Mouse (Mus musculus): ENCODE results near the gene Khdc4. TPM values are rescaled to one million over a fixed set of nuclear protein-coding genes. Genes with fewer than 3 reads are reported as not detected.
"Not testable (repeated sequence)": the region's sequence is repeated elsewhere in the genome, so short reads cannot be mapped to it uniquely, and the experiment has no call there.

The Khdc4 gene
- polyA plus RNA-seq, 1 experiment = 17.1 TPM

GRCm38 (mm10) chr3:88689079-88689478, 3.5 kb downstream of the Khdc4 start:
- Histone ChIP-seq H3K4me1 (ENCODE audit: control insufficient read depth, insufficient read depth, insufficient read length, low read length) (peaks cover 5% of the 10 kb centered on the region), H3K27ac (replicated peaks; ENCODE audit: low read depth, low read length) (no peak overlapping the region), H3K4me3 (ENCODE audit: insufficient read depth, low read depth, low read length) (no peak overlapping the region)

- no peak overlapping the region for H3K4me3 ChIP-seq (ENCODE audit: insufficient read depth, low read depth, low read length)
- no peaks in the 10 kb centered on the region for H3K4me1 ChIP-seq (ENCODE audit: control insufficient read depth, insufficient read depth, insufficient read length, low read length)
These were observed 9.9 kb downstream of the Khdc4 start for GRCm38 (mm10) chr3:88695545-88695944.

GRCm38 (mm10) chr3:88698051-88698450, 12.4 kb downstream of the Khdc4 start:
- no peak overlapping the region for H3K4me3 ChIP-seq (ENCODE audit: insufficient read depth, low read depth, low read length)
- H3K27ac ChIP-seq (replicated peaks; ENCODE audit: low read depth, low read length) = no peak overlapping the region
- H3K4me1 ChIP-seq (ENCODE audit: control insufficient read depth, insufficient read depth, insufficient read length, low read length) = no peaks in the 10 kb centered on the region

More at GRCm38 (mm10) chr3:88695545-88695944, 9.9 kb downstream of the Khdc4 start:
- no peak overlapping the region for H3K27ac ChIP-seq (replicated peaks; ENCODE audit: low read depth, low read length)

- no peak overlapping the region for H3K27ac ChIP-seq (replicated peaks; ENCODE audit: low read depth, low read length)
- no peak overlapping the region for H3K4me3 ChIP-seq (ENCODE audit: insufficient read depth, low read depth, low read length)
- H3K4me1 ChIP-seq (ENCODE audit: control insufficient read depth, insufficient read depth, insufficient read length, low read length) = no peaks in the 10 kb centered on the region
These were observed 13.2 kb downstream of the Khdc4 start for GRCm38 (mm10) chr3:88698834-88699233.

GRCm38 (mm10) chr3:88700247-88700646, 14.6 kb downstream of the Khdc4 start:
- H3K4me3 ChIP-seq (ENCODE audit: insufficient read depth, low read depth, low read length) = no peak overlapping the region
- no peak overlapping the region for H3K27ac ChIP-seq (replicated peaks; ENCODE audit: low read depth, low read length)
- no peaks in the 10 kb centered on the region for H3K4me1 ChIP-seq (ENCODE audit: control insufficient read depth, insufficient read depth, insufficient read length, low read length)

DNA sequence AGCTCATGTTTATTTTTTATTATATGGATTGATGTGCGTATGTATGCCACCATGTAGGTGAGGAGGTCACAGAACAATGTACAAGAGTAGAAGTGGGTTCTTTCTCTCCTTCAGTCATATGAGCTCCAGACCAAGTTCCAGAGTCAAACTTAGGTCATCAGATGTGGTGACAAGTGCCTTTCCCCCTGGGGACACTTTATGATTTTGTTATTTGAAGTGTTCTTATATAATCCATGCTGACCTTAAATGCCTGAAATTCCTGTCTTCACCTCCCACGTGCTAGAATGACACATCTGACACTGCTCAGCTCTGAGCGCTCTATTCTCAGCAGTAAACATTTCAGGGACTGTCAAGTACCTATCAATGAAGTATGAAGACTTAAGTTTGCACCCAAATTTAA, 15.6 kb downstream of the Khdc4 start:
- no peak overlapping the region for H3K27ac ChIP-seq (replicated peaks; ENCODE audit: low read depth, low read length)
- H3K4me1 ChIP-seq (ENCODE audit: control insufficient read depth, insufficient read depth, insufficient read length, low read length) = no peaks in the 10 kb centered on the region
- H3K4me3 ChIP-seq (ENCODE audit: insufficient read depth, low read depth, low read length) = no peak overlapping the region

DNA sequence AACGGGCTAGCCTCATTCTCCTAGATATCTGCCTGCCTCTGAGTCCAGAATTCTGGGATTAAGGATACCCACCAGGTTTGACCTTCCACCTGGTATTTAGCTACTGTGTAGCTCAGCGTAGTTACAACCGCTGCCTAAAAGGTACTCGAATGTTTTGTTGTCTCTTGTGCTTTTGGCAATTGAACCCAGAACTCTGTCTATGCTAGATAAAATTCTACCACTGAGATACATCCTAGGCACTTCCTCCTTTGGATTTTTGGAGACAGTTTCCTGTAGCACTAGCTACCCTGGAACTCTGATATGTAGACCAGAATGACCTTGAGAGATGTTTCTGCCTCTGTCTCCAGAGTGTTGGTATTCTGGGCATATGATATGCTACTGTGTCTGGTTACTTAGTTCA, 28.1 kb downstream of the Khdc4 start:
- H3K4me3 ChIP-seq (ENCODE audit: insufficient read depth, low read depth, low read length) = no peak overlapping the region
- H3K4me1 ChIP-seq (ENCODE audit: control insufficient read depth, insufficient read depth, insufficient read length, low read length) = peaks cover 5% of the 10 kb centered on the region
- no peak overlapping the region for H3K27ac ChIP-seq (replicated peaks; ENCODE audit: low read depth, low read length)

GRCm38 (mm10) chr3:88714725-88715124, 29.1 kb downstream of the Khdc4 start:
- peaks cover 5% of the 10 kb centered on the region for H3K4me1 ChIP-seq (ENCODE audit: control insufficient read depth, insufficient read depth, insufficient read length, low read length)
- no peak overlapping the region for H3K27ac ChIP-seq (replicated peaks; ENCODE audit: low read depth, low read length)
- H3K4me3 ChIP-seq (ENCODE audit: insufficient read depth, low read depth, low read length) = no peak overlapping the region

DNA sequence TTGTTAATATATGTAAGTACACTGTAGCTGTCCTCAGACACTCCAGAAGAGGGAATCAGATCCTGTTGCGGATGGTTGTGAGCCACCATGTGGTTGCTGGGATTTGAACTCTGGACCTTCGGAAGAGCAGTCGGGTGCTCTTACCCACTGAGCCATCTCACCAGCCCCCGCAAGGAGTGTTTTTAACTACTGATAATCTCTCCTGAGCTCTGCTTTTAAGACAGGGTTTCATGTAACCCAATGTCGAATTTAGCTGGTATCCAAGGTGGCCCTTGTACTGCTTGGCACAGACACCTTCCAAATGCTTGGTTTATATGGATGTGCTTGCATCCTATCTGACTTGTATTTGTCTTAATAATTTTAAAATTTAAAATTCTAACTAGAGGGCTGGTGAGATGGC, 30.1 kb downstream of the Khdc4 start:
- H3K27ac ChIP-seq (replicated peaks; ENCODE audit: low read depth, low read length); H3K4me3 ChIP-seq (ENCODE audit: insufficient read depth, low read depth, low read length); H3K4me1 ChIP-seq (ENCODE audit: control insufficient read depth, insufficient read depth, insufficient read length, low read length): not testable (repeated sequence)

- Histone ChIP-seq H3K27ac (replicated peaks; ENCODE audit: low read depth, low read length) (peak within 1 kb of the TSS; percentile 78), H3K4me3 (ENCODE audit: insufficient read depth, low read depth, low read length) (peak within 1 kb of the TSS; percentile 90), H3K4me1 (ENCODE audit: control insufficient read depth, insufficient read depth, insufficient read length, low read length) (peaks cover 5% of the 10 kb centered on the region)
These were observed 31.0 kb downstream of the Khdc4 start, which contains the start of gene Rit1 for GRCm38 (mm10) chr3:88716399-88717197. TSS of gene Rit1 (plus strand) at chr3:88716838.

DNA sequence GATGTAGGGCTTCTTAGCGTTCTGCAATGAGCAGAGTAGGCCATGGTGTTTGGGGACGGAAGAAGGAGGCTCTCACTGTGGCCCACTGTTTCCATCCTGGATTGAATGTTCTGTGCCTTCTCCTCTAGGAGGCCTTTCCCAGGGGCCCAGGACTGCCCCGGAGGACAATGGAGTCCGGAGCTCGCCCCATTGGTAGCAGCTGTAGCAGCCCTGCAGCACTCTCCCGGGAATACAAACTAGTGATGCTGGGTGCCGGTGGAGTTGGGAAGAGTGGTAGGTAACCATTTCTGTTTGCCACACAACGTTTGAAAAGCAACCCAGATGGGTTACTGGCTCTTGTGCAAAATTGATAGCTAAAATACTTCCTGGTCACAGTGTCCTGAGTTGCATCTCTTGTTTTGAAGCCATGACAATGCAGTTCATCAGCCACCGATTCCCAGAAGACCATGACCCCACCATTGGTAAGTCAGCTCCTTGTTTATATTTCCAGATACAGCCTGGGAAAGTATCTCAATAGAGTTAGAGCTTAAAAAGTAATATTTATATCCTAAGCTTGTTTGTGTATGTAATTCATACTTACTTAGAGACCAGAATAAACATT, 31.7 kb downstream of the Khdc4 start:
- Histone ChIP-seq H3K4me1 (ENCODE audit: control insufficient read depth, insufficient read depth, insufficient read length, low read length) (peaks cover 5% of the 10 kb centered on the region), H3K27ac (replicated peaks; ENCODE audit: low read depth, low read length) (peak overlapping the region; percentile 78)

GRCm38 (mm10) chr3:88717831-88718230, 32.2 kb downstream of the Khdc4 start:
- 0 out of 2 replicates have a peak overlapping the region, but pooled peaks have one; percentile 13 for H3K27ac ChIP-seq (replicated peaks; ENCODE audit: low read depth, low read length)
- H3K4me3 ChIP-seq (ENCODE audit: insufficient read depth, low read depth, low read length) = peak overlapping the region; percentile 42
- H3K4me1 ChIP-seq (ENCODE audit: control insufficient read depth, insufficient read depth, insufficient read length, low read length) = peaks cover 5% of the 10 kb centered on the region

More for the DNA sequence above, 31.7 kb downstream of the Khdc4 start:
- H3K4me3 ChIP-seq (ENCODE audit: insufficient read depth, low read depth, low read length) = peak overlapping the region; percentile 90

GRCm38 (mm10) chr3:88719098-88719497, 33.5 kb downstream of the Khdc4 start:
- no peak overlapping the region for H3K27ac ChIP-seq (replicated peaks; ENCODE audit: low read depth, low read length)
- no peak overlapping the region for H3K4me3 ChIP-seq (ENCODE audit: insufficient read depth, low read depth, low read length)
- peaks cover 5% of the 10 kb centered on the region for H3K4me1 ChIP-seq (ENCODE audit: control insufficient read depth, insufficient read depth, insufficient read length, low read length)

GRCm38 (mm10) chr3:88736556-88736955, 51.0 kb downstream of the Khdc4 start:
- Histone ChIP-seq H3K4me1 (ENCODE audit: control insufficient read depth, insufficient read depth, insufficient read length, low read length) (no peaks in the 10 kb centered on the region), H3K4me3 (ENCODE audit: insufficient read depth, low read depth, low read length) (no peak overlapping the region), H3K27ac (replicated peaks; ENCODE audit: low read depth, low read length) (no peak overlapping the region)

GRCm38 (mm10) chr3:88738641-88739040, 53.0 kb downstream of the Khdc4 start:
- no peak overlapping the region for H3K4me3 ChIP-seq (ENCODE audit: insufficient read depth, low read depth, low read length)
- no peak overlapping the region for H3K27ac ChIP-seq (replicated peaks; ENCODE audit: low read depth, low read length)
- H3K4me1 ChIP-seq (ENCODE audit: control insufficient read depth, insufficient read depth, insufficient read length, low read length) = no peaks in the 10 kb centered on the region

DNA sequence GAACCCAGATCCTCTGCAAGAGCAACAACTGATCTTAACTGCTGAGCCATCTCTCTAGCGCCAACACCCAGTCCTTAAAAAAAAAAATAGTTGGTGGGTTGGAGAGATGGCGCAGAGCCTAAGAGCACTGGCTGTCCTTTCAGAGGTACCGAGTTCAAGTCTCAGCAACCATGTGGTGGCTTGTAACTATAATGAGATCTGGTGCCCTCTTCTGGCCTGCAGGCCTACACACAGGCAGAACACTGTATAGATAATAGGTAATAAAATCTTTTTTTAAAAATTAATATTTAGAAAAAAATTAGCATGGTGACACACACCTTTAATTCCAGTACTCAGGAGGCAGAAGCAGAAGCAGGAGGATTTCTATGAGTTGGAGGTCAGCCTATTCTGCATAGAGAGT, 54.5 kb downstream of the Khdc4 start:
- no peaks in the 10 kb centered on the region for H3K4me1 ChIP-seq (ENCODE audit: control insufficient read depth, insufficient read depth, insufficient read length, low read length)
- H3K4me3 ChIP-seq (ENCODE audit: insufficient read depth, low read depth, low read length) = no peak overlapping the region
- no peak overlapping the region for H3K27ac ChIP-seq (replicated peaks; ENCODE audit: low read depth, low read length)
